Comparison of ENCODE assay signal across 8 mouse cellular contexts in the genomic region with DNA sequence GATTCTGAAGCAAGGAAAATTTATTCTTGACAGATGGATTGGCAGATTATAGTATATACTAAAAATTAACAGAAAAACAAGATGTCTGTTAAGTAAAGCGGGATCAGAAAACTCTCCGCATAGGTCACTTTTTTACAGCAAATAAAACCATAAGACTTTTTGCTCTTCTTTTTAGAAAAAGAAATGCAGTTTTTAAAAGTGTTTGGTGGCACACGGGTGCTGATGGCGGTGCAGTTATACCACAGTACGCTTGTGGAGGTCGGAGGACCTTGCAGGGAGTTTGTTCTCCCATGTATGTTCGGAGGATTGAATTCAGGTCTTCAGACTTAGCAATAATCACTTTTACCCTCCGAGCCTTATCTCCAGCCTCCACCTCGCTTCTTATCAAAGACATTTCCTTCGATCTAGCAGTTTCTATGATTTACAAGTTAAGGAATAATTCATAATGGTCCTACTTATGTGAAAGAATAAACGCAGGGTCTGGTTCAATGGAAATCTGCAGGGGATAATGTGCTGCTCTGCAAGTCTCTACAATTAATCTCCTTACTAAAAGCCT.
A peak's percentile ranks its signal among the peaks of the same experiment; 100 is the strongest.
DNase-seq lines count a peak whose midpoint lies in the region; ATAC-seq lines count a peak whose summit lies in the region.

No protein-coding gene starts in this region.

- H3K27ac ChIP-seq in lung, embryonic 16.5 days (ENCODE audit: low read length) = peak overlapping the region; percentile 96
- peak overlapping the region; percentile 82 for H3K27ac ChIP-seq in hindbrain, embryonic 11.5 days (ENCODE audit: low read depth, low read length)
- H3K27ac ChIP-seq in midbrain, embryonic 11.5 days (ENCODE audit: low read depth, low read length) = peak overlapping the region; percentile 75

- peak overlapping the region; percentile 73 for H3K4me2 ChIP-seq in lung, embryonic 16.5 days (ENCODE audit: low read depth, low read length)
- peak overlapping the region; percentile 36 for H3K4me2 ChIP-seq in hindbrain, embryonic 11.5 days (replicated peaks; ENCODE audit: low read depth, low read length)
- peak overlapping the region; percentile 49 for H3K4me2 ChIP-seq in midbrain, embryonic 11.5 days

- H3K9me3 ChIP-seq in lung, embryonic 16.5 days (ENCODE audit: control insufficient read depth, low read length) = no peaks in the 10 kb centered on the region
- no peaks in the 10 kb centered on the region for H3K9me3 ChIP-seq in hindbrain, embryonic 11.5 days (ENCODE audit: control insufficient read depth, low read length)
- H3K9me3 ChIP-seq in midbrain, embryonic 11.5 days (ENCODE audit: control insufficient read depth, low read length) = no peaks in the 10 kb centered on the region

- peak; percentile 50; the same call in 1 of the 2 replicates for ATAC-seq in lung, embryonic 16.5 days (ENCODE audit: low read depth)
- ATAC-seq in hindbrain, embryonic 11.5 days (ENCODE audit: low FRiP score) = peak; percentile 43; the same call in 1 of the 2 replicates
- ATAC-seq in midbrain, embryonic 11.5 days (ENCODE audit: low FRiP score) = no peak
- no peak for ATAC-seq in granulocyte monocyte progenitor cell, adult 5-6 weeks (replicated peaks; ENCODE audit: poor library complexity, severe bottlenecking)

- no peaks in the 10 kb centered on the region for H3K27me3 ChIP-seq in lung, embryonic 16.5 days (ENCODE audit: control insufficient read depth, insufficient read depth, low read depth, low read length)
- H3K27me3 ChIP-seq in hindbrain, embryonic 11.5 days (ENCODE audit: control insufficient read depth, insufficient read depth, low read length) = no peaks in the 10 kb centered on the region
- no peaks in the 10 kb centered on the region for H3K27me3 ChIP-seq in midbrain, embryonic 11.5 days (ENCODE audit: control insufficient read depth, insufficient read depth, low read length)

- H3K4me1 ChIP-seq in lung, embryonic 16.5 days (replicated peaks; ENCODE audit: control insufficient read depth, insufficient read depth, low read length) = peaks cover 10% of the 10 kb centered on the region; the same call in 1 of the 2 replicates
- H3K4me1 ChIP-seq in hindbrain, embryonic 11.5 days (replicated peaks; ENCODE audit: control insufficient read depth, insufficient read depth, low read length) = no peaks in the 10 kb centered on the region
- peaks cover 10% of the 10 kb centered on the region for H3K4me1 ChIP-seq in midbrain, embryonic 11.5 days (ENCODE audit: control insufficient read depth, insufficient read depth, low read length)

- no peaks in the 10 kb centered on the region for H3K36me3 ChIP-seq in lung, embryonic 16.5 days (ENCODE audit: control insufficient read depth, insufficient read depth, low read length)
- no peaks in the 10 kb centered on the region for H3K36me3 ChIP-seq in hindbrain, embryonic 11.5 days (ENCODE audit: control insufficient read depth, insufficient read depth, low read length)
- no peaks in the 10 kb centered on the region for H3K36me3 ChIP-seq in midbrain, embryonic 11.5 days (ENCODE audit: control insufficient read depth, insufficient read depth, low read length)

- DNase-seq in lung, postnatal 10 days = no peak
- DNase-seq in cerebellum, postnatal 25 days = peak; percentile 35 to 51
- peak; percentile 49 for DNase-seq in hindbrain, embryonic 11.5 days (ENCODE audit: low spot score)
- peak; percentile 89 for DNase-seq in midbrain, embryonic 11.5 days (ENCODE audit: low spot score, missing footprints)
- no peak for DNase-seq in right cerebral cortex, adult 18-20 months
- no peak for DNase-seq in layer of hippocampus, adult 11-12 months (ENCODE audit: low spot score)

- peak overlapping the region; percentile 75 for H3K9ac ChIP-seq in lung, embryonic 16.5 days (ENCODE audit: low read length)
- H3K9ac ChIP-seq in hindbrain, embryonic 11.5 days (ENCODE audit: low read depth, low read length) = peak overlapping the region; percentile 44
- H3K9ac ChIP-seq in midbrain, embryonic 11.5 days (ENCODE audit: low read length) = peak overlapping the region; percentile 63

- WGBS in lung, embryonic 16.5 days = 5% methylated on average over 11 of the region's 11 CpGs
- 14% methylated on average over 11 of the region's 11 CpGs for WGBS in hindbrain, embryonic 11.5 days
- WGBS in midbrain, embryonic 11.5 days = 12% methylated on average over 11 of the region's 11 CpGs

- peak overlapping the region; percentile 48 for H3K4me3 ChIP-seq in lung, embryonic 16.5 days (ENCODE audit: low read length)
- H3K4me3 ChIP-seq in hindbrain, embryonic 11.5 days (ENCODE audit: low read depth, low read length) = peak overlapping the region; percentile 20
- H3K4me3 ChIP-seq in midbrain, embryonic 11.5 days (ENCODE audit: low read depth, low read length) = peak overlapping the region; percentile 28

Comparison
In these comparisons a context has a peak if more than half of its experiments do, and no peak if none do; other contexts are left out.
1. ATAC-seq: peak in lung, embryonic 16.5 days (single experiment) and hindbrain, embryonic 11.5 days (single experiment); none in midbrain, embryonic 11.5 days (single experiment) and granulocyte monocyte progenitor cell, adult 5-6 weeks (single experiment).
2. DNase-seq: peak in cerebellum, postnatal 25 days (2 of 2), hindbrain, embryonic 11.5 days (single experiment) and midbrain, embryonic 11.5 days (single experiment); none in lung, postnatal 10 days (single experiment), right cerebral cortex, adult 18-20 months (single experiment) and layer of hippocampus, adult 11-12 months (single experiment).
3. Peak in every context shown above with its lines, with median percentiles within 50 percentile points of each other: H3K27ac ChIP-seq, H3K4me2 ChIP-seq, H3K4me3 ChIP-seq and H3K9ac ChIP-seq.